Comparison of ENCODE assay signal across 8 mouse cellular contexts in the genomic region with DNA sequence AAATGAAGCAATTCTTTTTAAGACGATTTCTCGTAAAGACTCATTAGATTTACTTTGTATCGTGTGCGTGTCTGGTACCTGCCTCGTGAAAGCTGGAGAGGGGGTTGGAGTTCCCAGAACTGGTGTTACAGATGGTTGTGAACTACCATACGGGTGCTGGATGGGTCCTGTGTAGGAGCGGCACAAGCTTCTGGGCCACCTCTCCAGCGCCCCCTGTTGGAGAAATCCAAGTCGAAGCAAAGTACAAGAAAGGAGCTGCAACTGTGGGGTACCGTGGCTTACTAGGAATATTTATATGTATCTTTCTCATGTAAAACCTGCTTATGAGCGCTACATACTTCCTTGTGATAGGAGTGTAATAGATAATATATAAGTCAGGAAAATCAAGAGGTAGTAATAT.
DNase-seq lines count a peak whose midpoint lies in the region; ATAC-seq and TF ChIP-seq lines count a peak whose summit lies in the region.

No protein-coding gene starts in this region.

- TF ChIP-seq EP300 in ES-Bruce4 (IDR thresholded peaks at IDR 0.05; ENCODE audit: insufficient read depth, low read depth, low read length) = no peak
- no peak for TF ChIP-seq EP300 in lung, postnatal 0 days (IDR thresholded peaks at IDR 0.05)

- peak; percentile 44 for TF ChIP-seq CTCF in ES-Bruce4 (IDR thresholded peaks at IDR 0.05; ENCODE audit: low read depth, low read length)
- peak; percentile 37; the same call in 1 of the 2 replicates for TF ChIP-seq CTCF in bone marrow, adult 2 months (IDR thresholded peaks at IDR 0.05; ENCODE audit: control insufficient read depth, insufficient read depth, low read length)
- peak; percentile 52 for TF ChIP-seq CTCF in lung, postnatal 0 days (IDR thresholded peaks at IDR 0.05)

- no peaks in the 10 kb centered on the region for H3K27me3 ChIP-seq in kidney, embryonic 15.5 days
- no peaks in the 10 kb centered on the region for H3K27me3 ChIP-seq in ES-Bruce4 (ENCODE audit: control insufficient read depth, insufficient read depth, low read length, poor library complexity, severe bottlenecking)
- H3K27me3 ChIP-seq in lung, postnatal 0 days (replicated peaks; ENCODE audit: insufficient read depth, low read length) = no peaks in the 10 kb centered on the region

- no peaks in the 10 kb centered on the region for H3K4me1 ChIP-seq in kidney, embryonic 15.5 days
- H3K4me1 ChIP-seq in ES-Bruce4 (ENCODE audit: control insufficient read depth, insufficient read depth, low read length) = no peaks in the 10 kb centered on the region
- H3K4me1 ChIP-seq in bone marrow, adult 2 months (ENCODE audit: control insufficient read depth, insufficient read depth, low read length) = no peaks in the 10 kb centered on the region
- H3K4me1 ChIP-seq in lung, postnatal 0 days (ENCODE audit: insufficient read depth, low read depth, low read length) = no peaks in the 10 kb centered on the region

- no peaks in the 10 kb centered on the region for H3K9me3 ChIP-seq in kidney, embryonic 15.5 days (replicated peaks)
- H3K9me3 ChIP-seq in ES-Bruce4 (replicated peaks; ENCODE audit: control insufficient read depth, insufficient read depth, low read length, poor library complexity, severe bottlenecking) = no peaks in the 10 kb centered on the region
- H3K9me3 ChIP-seq in lung, postnatal 0 days (ENCODE audit: low read length) = no peaks in the 10 kb centered on the region

- H3K4me2 ChIP-seq in kidney, embryonic 15.5 days = no peak overlapping the region
- H3K4me2 ChIP-seq in lung, postnatal 0 days (replicated peaks; ENCODE audit: low read depth, low read length) = no peak overlapping the region

- no peaks in the 10 kb centered on the region for H3K36me3 ChIP-seq in kidney, embryonic 15.5 days
- H3K36me3 ChIP-seq in ES-Bruce4 (ENCODE audit: control insufficient read depth, insufficient read depth, low read length, poor library complexity, severe bottlenecking) = no peaks in the 10 kb centered on the region
- no peaks in the 10 kb centered on the region for H3K36me3 ChIP-seq in lung, postnatal 0 days (ENCODE audit: insufficient read depth, low read length)

- DNase-seq in kidney, adult 9 months = peak; percentile 16
- no peak for DNase-seq in lung, postnatal 0 days (ENCODE audit: low spot score)
- DNase-seq in thymus, postnatal 4 days = peak; percentile 74
- no peak for DNase-seq in right cerebral cortex, adult 2 months (ENCODE audit: low spot score in 2 of 2)
- DNase-seq in urinary bladder, postnatal 36 days (ENCODE audit: low spot score in 2 of 2) = no peak

- H3K9ac ChIP-seq in kidney, embryonic 15.5 days = no peak overlapping the region
- H3K9ac ChIP-seq in ES-Bruce4 (ENCODE audit: low read depth, poor library complexity, severe bottlenecking) = no peak overlapping the region
- no peak overlapping the region for H3K9ac ChIP-seq in lung, postnatal 0 days (replicated peaks; ENCODE audit: low read depth)

- H3K4me3 ChIP-seq in kidney, embryonic 15.5 days (replicated peaks) = no peak overlapping the region
- no peak overlapping the region for H3K4me3 ChIP-seq in ES-Bruce4 (ENCODE audit: low read depth, low read length)
- H3K4me3 ChIP-seq in bone marrow, adult 2 months (replicated peaks; ENCODE audit: control insufficient read depth, low read depth, low read length) = no peak overlapping the region
- H3K4me3 ChIP-seq in lung, postnatal 0 days (ENCODE audit: low read depth, low read length) = no peak overlapping the region

- 87% methylated on average over 11 of the region's 11 CpGs for WGBS in kidney, embryonic 15.5 days
- WGBS in bone marrow, adult 2 months = 76% methylated on average over 11 of the region's 11 CpGs
- WGBS in lung, postnatal 0 days = 79% methylated on average over 11 of the region's 11 CpGs

- no peak for TF ChIP-seq POLR2A in ES-Bruce4 (IDR thresholded peaks at IDR 0.05; ENCODE audit: insufficient read depth, low read length)
- TF ChIP-seq POLR2A in bone marrow, adult 2 months (IDR thresholded peaks at IDR 0.05; ENCODE audit: borderline replicate concordance, control insufficient read depth, low read depth, low read length) = no peak

- ATAC-seq in kidney, embryonic 15.5 days (replicated peaks; ENCODE audit: low FRiP score) = no peak
- ATAC-seq in lung, postnatal 0 days = no peak

- H3K27ac ChIP-seq in kidney, embryonic 15.5 days = no peak overlapping the region
- H3K27ac ChIP-seq in ES-Bruce4 (ENCODE audit: insufficient read depth, low read length) = no peak overlapping the region
- no peak overlapping the region for H3K27ac ChIP-seq in bone marrow, adult 2 months (ENCODE audit: control insufficient read depth, insufficient read depth, low read depth, low read length, poor library complexity)
- H3K27ac ChIP-seq in lung, postnatal 0 days (ENCODE audit: low read length) = no peak overlapping the region

Comparison
In these comparisons a context has a peak if more than half of its experiments do, and no peak if none do; other contexts are left out.
1. DNase-seq: peak in kidney, adult 9 months (single experiment) and thymus, postnatal 4 days (single experiment); none in lung, postnatal 0 days (single experiment), right cerebral cortex, adult 2 months (0 of 2) and urinary bladder, postnatal 36 days (0 of 2).
2. Peak in every context shown above with its lines, with median percentiles within 50 percentile points of each other: CTCF ChIP-seq.